Comparison of ENCODE assay signal across 12 mouse cellular contexts in the genomic region with DNA sequence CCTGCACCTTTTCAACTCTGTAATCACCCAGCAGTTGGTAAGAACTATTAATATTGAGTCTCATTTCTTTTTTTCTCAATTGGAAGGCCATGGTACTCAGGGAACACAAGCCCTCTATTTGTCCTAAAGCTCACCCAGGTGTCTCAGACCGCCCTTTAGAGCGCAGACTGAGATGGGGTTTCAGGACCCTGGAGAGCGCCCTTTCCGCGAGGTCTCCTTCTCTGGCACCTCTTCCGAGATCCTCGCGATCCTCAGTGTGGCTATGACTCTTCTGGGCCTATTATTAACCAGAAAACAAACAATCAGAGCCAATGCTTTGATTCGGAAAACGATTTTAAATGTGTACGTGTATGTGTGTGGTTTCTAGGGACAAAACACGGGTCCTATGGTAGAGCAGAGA.
DNase-seq lines count a peak whose midpoint lies in the region; ATAC-seq and TF ChIP-seq lines count a peak whose summit lies in the region.
"Had no signal": no experiment of that assay in that cellular context is flagged by ENCODE, and none has a peak within 500 bp of the region (broad histone marks: within the 10 kb centered on the region; RNA-seq: fewer than 3 reads in every experiment).

No protein-coding gene starts in this region.

- H3K4me3 ChIP-seq in forebrain, embryonic 11.5 days (ENCODE audit: low read depth, low read length), result no peak overlapping the region
- no peak overlapping the region for H3K4me3 ChIP-seq in forebrain, postnatal 0 days (ENCODE audit: low read depth, low read length)
- no peak overlapping the region for H3K4me3 ChIP-seq in kidney, embryonic 16.5 days (ENCODE audit: low read length)
- H3K4me3 ChIP-seq: embryonic facial prominence, embryonic 12.5 days; heart, embryonic 15.5 days had no signal

- no peaks in the 10 kb centered on the region for H3K27me3 ChIP-seq in forebrain, embryonic 11.5 days (ENCODE audit: control insufficient read depth, insufficient read depth, low read length)
- no peaks in the 10 kb centered on the region for H3K27me3 ChIP-seq in forebrain, postnatal 0 days (ENCODE audit: insufficient read depth, low read length)
- H3K27me3 ChIP-seq in kidney, embryonic 16.5 days (ENCODE audit: insufficient read depth, low read length), result no peaks in the 10 kb centered on the region
- H3K27me3 ChIP-seq: embryonic facial prominence, embryonic 12.5 days; heart, embryonic 15.5 days had no signal

- no peak overlapping the region for H3K9ac ChIP-seq in forebrain, embryonic 11.5 days (ENCODE audit: low read length)
- H3K9ac ChIP-seq in forebrain, postnatal 0 days, result no peak overlapping the region
- H3K9ac ChIP-seq in kidney, embryonic 16.5 days (replicated peaks; ENCODE audit: low read length), result no peak overlapping the region
- H3K9ac ChIP-seq: embryonic facial prominence, embryonic 12.5 days; heart, embryonic 15.5 days had no signal

- 43% methylated on average over 12 of the region's 12 CpGs for WGBS in forebrain, embryonic 11.5 days
- 42% methylated on average over 12 of the region's 12 CpGs for WGBS in forebrain, postnatal 0 days
- 35% methylated on average over 12 of the region's 12 CpGs for WGBS in kidney, embryonic 16.5 days

- no peak for TF ChIP-seq CTCF in forebrain, postnatal 0 days (IDR thresholded peaks at IDR 0.05; ENCODE audit: low read depth)

- H3K4me2 ChIP-seq in forebrain, embryonic 11.5 days (ENCODE audit: low read depth, low read length, severe bottlenecking), result no peak overlapping the region
- no peak overlapping the region for H3K4me2 ChIP-seq in forebrain, postnatal 0 days (ENCODE audit: low read depth)
- H3K4me2 ChIP-seq in kidney, embryonic 16.5 days (replicated peaks; ENCODE audit: low read depth, low read length), result no peak overlapping the region
- H3K4me2 ChIP-seq: embryonic facial prominence, embryonic 12.5 days; heart, embryonic 15.5 days had no signal

- no peaks in the 10 kb centered on the region for H3K36me3 ChIP-seq in forebrain, embryonic 11.5 days (ENCODE audit: control insufficient read depth, insufficient read depth, low read length)
- no peaks in the 10 kb centered on the region for H3K36me3 ChIP-seq in forebrain, postnatal 0 days (ENCODE audit: insufficient read depth)
- H3K36me3 ChIP-seq in kidney, embryonic 16.5 days (ENCODE audit: insufficient read depth, low read length), result no peaks in the 10 kb centered on the region
- H3K36me3 ChIP-seq: embryonic facial prominence, embryonic 12.5 days; heart, embryonic 15.5 days had no signal

- no peaks in the 10 kb centered on the region for H3K4me1 ChIP-seq in forebrain, embryonic 11.5 days (replicated peaks; ENCODE audit: control insufficient read depth, insufficient read depth, low read length)
- H3K4me1 ChIP-seq in forebrain, postnatal 0 days (ENCODE audit: insufficient read depth), result no peaks in the 10 kb centered on the region
- H3K4me1 ChIP-seq in kidney, embryonic 16.5 days (ENCODE audit: insufficient read depth, low read length), result no peaks in the 10 kb centered on the region
- H3K4me1 ChIP-seq: embryonic facial prominence, embryonic 12.5 days; heart, embryonic 15.5 days had no signal

- ATAC-seq in forebrain, embryonic 11.5 days (replicated peaks; ENCODE audit: low FRiP score), result no peak
- no peak for ATAC-seq in forebrain, postnatal 0 days
- ATAC-seq in kidney, embryonic 16.5 days (ENCODE audit: low FRiP score, low TSS enrichment), result no peak

- DNase-seq in forebrain, embryonic 11.5 days (ENCODE audit: low spot score), result peak; percentile 71
- DNase-seq in forebrain, postnatal 0 days, result no peak
- DNase-seq in kidney, postnatal 4 days, result peak; percentile 75 to 77
- DNase-seq in NIH3T3 (ENCODE audit: low read depth), result peak; percentile 29
- DNase-seq in hindlimb bud, embryonic 11.5 days (ENCODE audit: extremely low spot score, low read depth, low spot score), result peak; percentile 24
- no peak for DNase-seq in layer of hippocampus, adult 9-10 months (ENCODE audit: low spot score)
- DNase-seq in frontal cortex, adult 2 months (ENCODE audit: extremely low spot score in 1 of 2, low spot score in 1 of 2), result no peak
- DNase-seq: lung, postnatal 10 days; right cerebral cortex, adult 18-20 months had no signal

- H3K27ac ChIP-seq in forebrain, embryonic 11.5 days (ENCODE audit: low read depth, low read length), result no peak overlapping the region
- no peak overlapping the region for H3K27ac ChIP-seq in forebrain, postnatal 0 days (ENCODE audit: low read depth, low read length)
- H3K27ac ChIP-seq in kidney, embryonic 16.5 days (ENCODE audit: low read length), result no peak overlapping the region
- H3K27ac ChIP-seq: embryonic facial prominence, embryonic 12.5 days; heart, embryonic 15.5 days had no signal

- H3K9me3 ChIP-seq in forebrain, embryonic 11.5 days (ENCODE audit: control insufficient read depth, low read length), result no peaks in the 10 kb centered on the region
- H3K9me3 ChIP-seq in forebrain, postnatal 0 days (ENCODE audit: low read length), result no peaks in the 10 kb centered on the region
- H3K9me3 ChIP-seq in kidney, embryonic 16.5 days (ENCODE audit: low read length), result no peaks in the 10 kb centered on the region
- H3K9me3 ChIP-seq: embryonic facial prominence, embryonic 12.5 days; heart, embryonic 15.5 days had no signal

Comparison
In these comparisons a context has a peak if more than half of its experiments do, and no peak if none do; other contexts are left out.
1. DNase-seq: peak in forebrain, embryonic 11.5 days (single experiment), kidney, postnatal 4 days (2 of 2), NIH3T3 (single experiment) and hindlimb bud, embryonic 11.5 days (single experiment); none in forebrain, postnatal 0 days (single experiment), layer of hippocampus, adult 9-10 months (single experiment) and frontal cortex, adult 2 months (0 of 2).